Mouse (Mus musculus) embryonic fibroblast, embryonic 13.5 days (primary cell): ENCODE measurements around the gene Lpar3. TPM values are rescaled to one million over a fixed set of nuclear protein-coding genes. Genes with fewer than 3 reads are reported as not detected.

ENCODE experiments used
- H3K27ac ChIP-seq: 2 replicates; pipeline ENCODE4 v1.5.1; 2012; ENCODE audit warnings: low read length, control low read depth, inconsistent platforms; ENCODE audit not compliant: insufficient read depth
- H3K4me1 ChIP-seq: 2 replicates; pipeline ENCODE4 v1.6.1; 2011; ENCODE audit warnings: low read length; ENCODE audit not compliant: control insufficient read depth, insufficient read depth
- H3K4me3 ChIP-seq: 2 replicates; pipeline ENCODE4 v1.5.1; 2011; ENCODE audit warnings: mild to moderate bottlenecking, control low read depth, low read length; ENCODE audit not compliant: insufficient read depth
- CTCF ChIP-seq: IDR thresholded peaks from 2 replicates; pipeline ENCODE4 v1.5.1; 2011; ENCODE audit warnings: mild to moderate bottlenecking, control low read depth, low read length, moderate library complexity, borderline replicate concordance; ENCODE audit not compliant: insufficient read depth
- POLR2A ChIP-seq: IDR thresholded peaks from 2 replicates; pipeline ENCODE4 v1.6.1; 2011; ENCODE audit warnings: low read depth, mild to moderate bottlenecking, control low read depth, low read length, moderate library complexity
- polyA plus RNA-seq: library from polyadenylated mRNA; stranded (reverse); fragments of >200 nt; gene quantifications from 2 replicates; pipeline ENCODE4 v1.2.4, GENCODE M21; 2011; ENCODE audit warnings: low read depth; ENCODE audit not compliant: missing spikeins, insufficient read length

Lpar3 gene
- polyA plus RNA-seq, 1 experiment: not detected

- no peak overlapping the region for H3K27ac ChIP-seq
- H3K4me3 ChIP-seq: no peak overlapping the region
- TF ChIP-seq CTCF (no peak), POLR2A (no peak)
- peaks cover 15% of the 10 kb centered on the region for H3K4me1 ChIP-seq
Observed at GRCm38 (mm10) chr3:146251771-146252170, 31.0 kb downstream of the Lpar3 start.

- H3K27ac ChIP-seq: no peak overlapping the region
- TF ChIP-seq CTCF (no peak), POLR2A (no peak)
- H3K4me1 ChIP-seq: peaks cover 13% of the 10 kb centered on the region
- H3K4me3 ChIP-seq: no peak overlapping the region
Observed at GRCm38 (mm10) chr3:146253736-146254320, 33.1 kb downstream of the Lpar3 start.

- TF ChIP-seq POLR2A: no peak
- no peak for TF ChIP-seq CTCF
- H3K4me1 ChIP-seq: peaks cover 7% of the 10 kb centered on the region
- no peak overlapping the region for H3K4me3 ChIP-seq
- H3K27ac ChIP-seq: no peak overlapping the region
Observed at GRCm38 (mm10) chr3:146255123-146255522, 34.4 kb downstream of the Lpar3 start.

GRCm38 (mm10) chr3:146257483-146258122, 36.8 kb downstream of the Lpar3 start:
- TF ChIP-seq CTCF (no peak), POLR2A (no peak)
- no peak overlapping the region for H3K4me3 ChIP-seq

GRCm38 (mm10) chr3:146260203-146260602, 39.4 kb downstream of the Lpar3 start:
- TF ChIP-seq POLR2A: no peak
- TF ChIP-seq CTCF: no peak
- Histone ChIP-seq H3K4me3 (no peak overlapping the region), H3K4me1 (no peaks in the 10 kb centered on the region; the same call in 1 of the 2 replicates), H3K27ac (no peak overlapping the region)

More at GRCm38 (mm10) chr3:146257483-146258122, 36.8 kb downstream of the Lpar3 start:
- Histone ChIP-seq H3K27ac (no peak overlapping the region), H3K4me1 (no peaks in the 10 kb centered on the region; the same call in none of the 2 replicates)

GRCm38 (mm10) chr3:146260845-146261244, 40.1 kb downstream of the Lpar3 start:
- Histone ChIP-seq H3K27ac (no peak overlapping the region), H3K4me3 (no peak overlapping the region), H3K4me1 (no peaks in the 10 kb centered on the region; the same call in 1 of the 2 replicates)
- TF ChIP-seq CTCF (no peak), POLR2A (no peak)

- Histone ChIP-seq H3K27ac (no peak overlapping the region), H3K4me3 (no peak overlapping the region), H3K4me1 (no peaks in the 10 kb centered on the region; the same call in 1 of the 2 replicates)
- TF ChIP-seq CTCF (no peak), POLR2A (no peak)
Observed at GRCm38 (mm10) chr3:146262536-146262935, 41.8 kb downstream of the Lpar3 start.

- no peak overlapping the region for H3K4me3 ChIP-seq
- no peaks in the 10 kb centered on the region for H3K4me1 ChIP-seq
- H3K27ac ChIP-seq: no peak overlapping the region
- TF ChIP-seq POLR2A (no peak), CTCF (no peak)
Observed at GRCm38 (mm10) chr3:146264146-146264545, 43.4 kb downstream of the Lpar3 start.

GRCm38 (mm10) chr3:146265545-146266130, 44.9 kb downstream of the Lpar3 start:
- no peaks in the 10 kb centered on the region for H3K4me1 ChIP-seq
- H3K4me3 ChIP-seq: no peak overlapping the region
- H3K27ac ChIP-seq: no peak overlapping the region
- no peak for TF ChIP-seq CTCF
- TF ChIP-seq POLR2A: no peak

GRCm38 (mm10) chr3:146268024-146268801, 47.5 kb downstream of the Lpar3 start:
- Histone ChIP-seq H3K27ac (no peak overlapping the region), H3K4me1 (no peaks in the 10 kb centered on the region), H3K4me3 (no peak overlapping the region)
- TF ChIP-seq POLR2A: no peak
- TF ChIP-seq CTCF: no peak
